7 mouse cellular contexts compared by ENCODE assay signal in the genomic region with DNA sequence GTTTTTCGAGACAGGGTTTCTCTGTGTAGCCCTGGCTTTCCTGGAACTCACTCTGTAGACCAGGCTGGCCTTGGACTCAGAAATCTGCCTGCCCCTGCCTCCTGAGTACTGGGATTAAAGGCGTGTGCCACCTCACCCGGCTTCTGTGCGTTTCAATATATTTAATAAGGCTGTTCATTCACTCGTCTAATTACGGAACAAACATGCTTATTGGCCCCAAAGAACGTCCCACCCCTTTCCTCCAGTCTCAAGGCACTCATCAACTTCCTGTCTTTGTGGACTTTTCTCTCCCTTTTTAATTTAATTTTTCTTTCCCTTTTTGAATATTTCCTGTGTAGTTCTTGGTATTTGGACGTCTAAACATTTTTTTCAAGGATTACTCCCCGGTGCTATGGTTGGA. TPM values are rescaled to one million over a fixed set of nuclear protein-coding genes. Genes with fewer than 3 reads are reported as not detected.
A peak's percentile ranks its signal among the peaks of the same experiment; 100 is the strongest.
DNase-seq lines count a peak whose midpoint lies in the region; ATAC-seq and TF ChIP-seq lines count a peak whose summit lies in the region.

No protein-coding gene starts in this region.

- WGBS in heart, embryonic 11.5 days (ENCODE audit: insufficient replicate concordance) = 37% methylated on average over 9 of the region's 9 CpGs
- WGBS in limb, embryonic 10.5 days = 44% methylated on average over 9 of the region's 9 CpGs
- 40% methylated on average over 9 of the region's 9 CpGs for WGBS in midbrain, postnatal 0 days

- DNase-seq in CD4-positive helper T cell, adult 2 months (ENCODE audit: low read depth, low spot score) = peak; percentile 71
- DNase-seq in CH12.LX (ENCODE audit: extremely low read depth) = no peak
- no peak for DNase-seq in limb, embryonic 10.5 days (ENCODE audit: low spot score)
- DNase-seq in midbrain, postnatal 0 days (ENCODE audit: low spot score) = no peak
- DNase-seq in gastrocnemius, adult 8-10 months (ENCODE audit: low spot score in 2 of 2) = no peak
- DNase-seq in adrenal gland, adult 18-20 months (ENCODE audit: low spot score in 2 of 2) = no peak

- TF ChIP-seq EP300 in CH12.LX (IDR thresholded peaks at IDR 0.05; ENCODE audit: low read length) = no peak

- no peak for TF ChIP-seq CTCF in CH12.LX (conservative IDR thresholded peaks at IDR 0.05 in 1 of 2, IDR thresholded peaks at IDR 0.05 in 1 of 2; ENCODE audit: low read depth in 2 of 2, low read length in 2 of 2)
- no peak for TF ChIP-seq CTCF in midbrain, postnatal 0 days (IDR thresholded peaks at IDR 0.05)

- no peak for ATAC-seq in heart, embryonic 11.5 days (replicated peaks; ENCODE audit: insufficient number of reproducible peaks, low FRiP score, low TSS enrichment)
- no peak for ATAC-seq in midbrain, postnatal 0 days (ENCODE audit: low FRiP score)

- TF ChIP-seq POLR2A in CH12.LX (IDR thresholded peaks at IDR 0.05; ENCODE audit: low read depth, low read length) = no peak

- H3K79me2 ChIP-seq in CH12.LX (replicated peaks; ENCODE audit: control insufficient read depth, extremely low read depth, insufficient read depth, poor library complexity, severe bottlenecking) = 0 out of 2 replicates have a peak, but pooled peaks cover 8% of the 10 kb centered on the region

- H3K27me3 ChIP-seq in CH12.LX (replicated peaks) = no peaks in the 10 kb centered on the region
- H3K27me3 ChIP-seq in heart, embryonic 11.5 days (ENCODE audit: control insufficient read depth, insufficient read depth, low read length) = peaks cover 6% of the 10 kb centered on the region; the same call in 1 of the 2 replicates
- H3K27me3 ChIP-seq in limb, embryonic 10.5 days (ENCODE audit: low read depth, poor library complexity, severe bottlenecking) = peaks cover 25% of the 10 kb centered on the region
- H3K27me3 ChIP-seq in midbrain, postnatal 0 days (ENCODE audit: insufficient read depth, low read length) = no peaks in the 10 kb centered on the region

- no peak overlapping the region for H3K27ac ChIP-seq in CH12.LX (ENCODE audit: insufficient read depth, low read depth)
- H3K27ac ChIP-seq in heart, embryonic 11.5 days (ENCODE audit: low read depth, low read length) = no peak overlapping the region
- peak overlapping the region; percentile 93 for H3K27ac ChIP-seq in limb, embryonic 10.5 days
- H3K27ac ChIP-seq in midbrain, postnatal 0 days (ENCODE audit: low read depth, low read length) = no peak overlapping the region

- no peak for TF ChIP-seq RAD21 in CH12.LX (IDR thresholded peaks at IDR 0.05; ENCODE audit: low read depth, low read length)

- in situ Hi-C loops in CH12.LX (cut with MboI; ENCODE audit: low pct_ligation_motif_present, low pct_unique_long_range_greater_than_20kb, low sequenced_read_pairs) = loop anchor here (5.0 kb wide), 1 partner anchor 94 kb away; no protein-coding TSS in a partner anchor

- peak overlapping the region in 2 of 3 experiments; percentile 58 to 62 for H3K4me3 ChIP-seq in CH12.LX (replicated peaks in 1 of 3; ENCODE audit: low read depth in 2 of 3, low read length in 2 of 3, poor library complexity in 1 of 3)
- peak overlapping the region; percentile 69 for H3K4me3 ChIP-seq in heart, embryonic 11.5 days (ENCODE audit: low read depth, low read length)
- H3K4me3 ChIP-seq in limb, embryonic 10.5 days = peak overlapping the region; percentile 77
- H3K4me3 ChIP-seq in midbrain, postnatal 0 days (ENCODE audit: low read depth, low read length) = no peak overlapping the region

- H3K9ac ChIP-seq in CH12.LX (ENCODE audit: insufficient read depth, low read depth) = peak overlapping the region; percentile 60
- no peak overlapping the region; the same call in 1 of the 2 replicates for H3K9ac ChIP-seq in heart, embryonic 11.5 days (ENCODE audit: low read depth, low read length)
- no peak overlapping the region for H3K9ac ChIP-seq in midbrain, postnatal 0 days (replicated peaks; ENCODE audit: low read length, poor library complexity, severe bottlenecking)

- H3K36me3 ChIP-seq in CH12.LX (replicated peaks in 1 of 2; ENCODE audit: control insufficient read depth in 1 of 2, insufficient read depth in 1 of 2, low read length in 1 of 2) = peaks cover 0 to 2% of the 10 kb centered on the region in 2 experiments
- no peaks in the 10 kb centered on the region for H3K36me3 ChIP-seq in heart, embryonic 11.5 days (ENCODE audit: control insufficient read depth, insufficient read depth, low read length)
- no peaks in the 10 kb centered on the region for H3K36me3 ChIP-seq in limb, embryonic 10.5 days
- no peaks in the 10 kb centered on the region for H3K36me3 ChIP-seq in midbrain, postnatal 0 days (ENCODE audit: insufficient read depth, low read length)

- dilution Hi-C loops in CH12.LX (cut with MboI; ENCODE audit: extremely low pct_ligation_motif_present, extremely low pct_unique_long_range_greater_than_20kb, low sequenced_read_pairs) = no loop called here

- H3K9me3 ChIP-seq in CH12.LX (replicated peaks; ENCODE audit: low read length) = no peaks in the 10 kb centered on the region
- H3K9me3 ChIP-seq in heart, embryonic 11.5 days (replicated peaks; ENCODE audit: control insufficient read depth, low read length) = no peaks in the 10 kb centered on the region
- H3K9me3 ChIP-seq in limb, embryonic 10.5 days (replicated peaks) = no peaks in the 10 kb centered on the region
- no peaks in the 10 kb centered on the region for H3K9me3 ChIP-seq in midbrain, postnatal 0 days (ENCODE audit: low read length)

- H3K4me2 ChIP-seq in CH12.LX (ENCODE audit: insufficient read depth, low read depth, poor library complexity, severe bottlenecking) = peak overlapping the region; percentile 67; the same call in 1 of the 2 replicates
- peak overlapping the region; percentile 98 for H3K4me2 ChIP-seq in heart, embryonic 11.5 days
- peak overlapping the region; percentile 90; the same call in 1 of the 2 replicates for H3K4me2 ChIP-seq in midbrain, postnatal 0 days (ENCODE audit: low read depth, low read length, poor library complexity, severe bottlenecking)

- peaks cover 4 to 31% of the 10 kb centered on the region in 2 experiments; a peak in 3 of 4 replicates for H3K4me1 ChIP-seq in CH12.LX (ENCODE audit: control insufficient read depth in 1 of 2, insufficient read depth in 2 of 2)
- H3K4me1 ChIP-seq in heart, embryonic 11.5 days (ENCODE audit: control insufficient read depth, insufficient read depth, low read length) = peaks cover 13% of the 10 kb centered on the region
- H3K4me1 ChIP-seq in limb, embryonic 10.5 days = peaks cover 37% of the 10 kb centered on the region
- peaks cover 11% of the 10 kb centered on the region for H3K4me1 ChIP-seq in midbrain, postnatal 0 days (ENCODE audit: insufficient read depth, low read length)

TF ChIP-seq in CH12.LX, 34 proteins besides CTCF, POLR2A, EP300 and RAD21:
- TF ChIP-seq ZNF384 (IDR thresholded peaks at IDR 0.05; ENCODE audit: low read depth, low read length) (no peak), MAZ (IDR thresholded peaks at IDR 0.05; ENCODE audit: low read depth, low read length) (0 out of 2 replicates have a peak, but pooled peaks have one; percentile 11), ELF1 (IDR thresholded peaks at IDR 0.05; ENCODE audit: low read depth, low read length) (peak; percentile 26; the same call in 1 of the 2 replicates), NELFE (IDR thresholded peaks at IDR 0.05; ENCODE audit: low read depth, low read length) (no peak), BHLHE40 (IDR thresholded peaks at IDR 0.05; ENCODE audit: low read depth, low read length) (no peak), ZC3H11A (IDR thresholded peaks at IDR 0.05; ENCODE audit: low read depth, low read length) (no peak), TBP (conservative IDR thresholded peaks at IDR 0.05; ENCODE audit: low read depth, low read length) (no peak), SIN3A (IDR thresholded peaks at IDR 0.05; ENCODE audit: low read length) (0 out of 2 replicates have a peak, but pooled peaks have one; percentile 6)

RNA-seq across cellular contexts. Expression of gene Pkd1, which starts 1.2 kb away (rescaled TPM):
- total RNA-seq in CH12.LX (2012; rRNA removed) = 11.1 and 13.4 TPM in 2 replicates
- 2.7 and 2.8 TPM in 2 replicates for total RNA-seq in CH12.LX (2014; rRNA removed)
- 7.5 and 8.3 TPM in 2 replicates for polyA plus RNA-seq in CH12.LX (2012; ENCODE audit: insufficient read length, low read depth)
- polyA plus RNA-seq in heart, embryonic 11.5 days (2014; fragmentation: Nextera tagmentation; extraction: Ambion mirVana) = 8.9 and 9.2 TPM in 2 replicates
- 18.9 and 24.7 TPM in 2 replicates for polyA plus RNA-seq in limb, embryonic 10.5 days (2016; fragmentation: Nextera tagmentation; extraction: Ambion mirVana)
- 73.6 and 84.3 TPM in 2 replicates for total RNA-seq in midbrain, postnatal 0 days (2014; rRNA removed)
- polyA plus RNA-seq in midbrain, postnatal 0 days (2015; fragmentation: Nextera tagmentation; extraction: Ambion mirVana) = 13.6 and 14.5 TPM in 2 replicates
- 10 to 100 TPM; 14.6 to 20.4 (median 19.0) TPM for total RNA-seq in gastrocnemius, adult 8-10 months (2022)
- total RNA-seq in adrenal gland, adult 18-20 months (2021) = 10 to 100 TPM; 37.9 to 38.2 TPM

RNA-seq across cellular contexts. Expression of gene Rab26, which starts 14.4 kb away (rescaled TPM):
- total RNA-seq in CH12.LX (2012; rRNA removed) (1.3 and 2.2 TPM in 2 replicates), CH12.LX (2014; rRNA removed) (0.36 TPM in 1 of 2 replicates, not detected in the other)
- 0.40 and 0.74 TPM in 2 replicates for polyA plus RNA-seq in CH12.LX (2012; ENCODE audit: insufficient read length, low read depth)
- 1.1 and 1.9 TPM in 2 replicates for polyA plus RNA-seq in heart, embryonic 11.5 days (2014; fragmentation: Nextera tagmentation; extraction: Ambion mirVana)
- 2.4 and 3.8 TPM in 2 replicates for polyA plus RNA-seq in limb, embryonic 10.5 days (2016; fragmentation: Nextera tagmentation; extraction: Ambion mirVana)
- 4.4 and 7.6 TPM in 2 replicates for total RNA-seq in midbrain, postnatal 0 days (2014; rRNA removed)
- polyA plus RNA-seq in midbrain, postnatal 0 days (2015; fragmentation: Nextera tagmentation; extraction: Ambion mirVana) = 15.5 and 17.7 TPM in 2 replicates
- total RNA-seq in gastrocnemius, adult 8-10 months (2022) = under 1 TPM in 1 of 4 experiments, not detected in 3; 0.27 TPM
- total RNA-seq in adrenal gland, adult 18-20 months (2021) = 1 to 10 TPM; 1.5 to 2.0 TPM

RNA-seq across cellular contexts. Expression of gene Traf7, which starts 20.7 kb away (rescaled TPM):
- total RNA-seq in CH12.LX (2012; rRNA removed) = 122 and 127 TPM in 2 replicates
- 109 and 114 TPM in 2 replicates for total RNA-seq in CH12.LX (2014; rRNA removed)
- polyA plus RNA-seq in CH12.LX (2012; ENCODE audit: insufficient read length, low read depth) = 167 and 176 TPM in 2 replicates
- polyA plus RNA-seq in heart, embryonic 11.5 days (2014; fragmentation: Nextera tagmentation; extraction: Ambion mirVana) = 72.3 and 80.1 TPM in 2 replicates
- 125 and 136 TPM in 2 replicates for polyA plus RNA-seq in limb, embryonic 10.5 days (2016; fragmentation: Nextera tagmentation; extraction: Ambion mirVana)
- total RNA-seq in midbrain, postnatal 0 days (2014; rRNA removed) = 175 and 179 TPM in 2 replicates
- 71.4 and 73.6 TPM in 2 replicates for polyA plus RNA-seq in midbrain, postnatal 0 days (2015; fragmentation: Nextera tagmentation; extraction: Ambion mirVana)
- 10 to 100 TPM; 25.0 to 28.2 (median 26.2) TPM for total RNA-seq in gastrocnemius, adult 8-10 months (2022)
- 100 to 1,000 TPM; 101 to 105 TPM for total RNA-seq in adrenal gland, adult 18-20 months (2021)
